In the genomic region with DNA sequence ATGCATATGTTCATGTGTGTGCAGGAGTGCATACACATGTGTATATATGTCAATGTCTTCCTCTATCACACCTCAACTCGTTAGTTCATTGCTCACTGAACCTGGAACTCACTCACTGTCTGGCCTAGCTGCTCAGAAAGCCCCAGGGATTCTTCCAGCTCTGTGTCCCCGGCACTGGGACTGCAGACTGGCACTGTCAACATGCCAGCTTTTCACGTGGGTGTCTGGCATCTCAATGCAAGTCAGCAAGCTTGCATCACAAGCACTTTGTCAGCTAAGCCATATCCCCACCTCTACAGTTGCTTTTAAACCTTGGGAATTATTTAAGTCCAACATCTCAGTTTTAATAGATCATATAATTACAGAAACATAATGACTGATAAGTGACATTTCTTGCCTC, we compare ENCODE assay signal across 30 mouse cellular contexts. TPM values are rescaled to one million over a fixed set of nuclear protein-coding genes. Genes with fewer than 3 reads are reported as not detected.
DNase-seq lines count a peak whose midpoint lies in the region.
"Had no signal": no experiment of that assay in that cellular context is flagged by ENCODE, and none has a peak within 500 bp of the region (broad histone marks: within the 10 kb centered on the region; RNA-seq: fewer than 3 reads in every experiment).

No protein-coding gene starts in this region.

- peak; percentile 32 to 42 for DNase-seq in cerebellum, postnatal 14 days
- no peak for DNase-seq in cerebellum, adult 11-12 months
- DNase-seq in layer of hippocampus, adult 18-20 months (ENCODE audit: low spot score in 2 of 2) = peak; percentile 46 to 75
- DNase-seq in layer of hippocampus, postnatal 25 days (ENCODE audit: extremely low spot score in 1 of 2, low spot score in 1 of 2) = no peak
- DNase-seq in layer of hippocampus, adult 8-10 months (ENCODE audit: low spot score in 2 of 2) = peak; percentile 29 to 32
- DNase-seq in limb, embryonic 10.5 days (ENCODE audit: low spot score) = peak; percentile 18
- no peak for DNase-seq in thymus, adult 18-20 months
- DNase-seq: cerebellum, adult 9-11 months; gastrocnemius, postnatal 10 days; kidney, adult 8-10 months; kidney, postnatal 10 days; lung, adult 18-20 months; lung, postnatal 10 days; thymus, postnatal 14 days had no signal

- WGBS in limb, embryonic 10.5 days = 79% methylated on average over 3 of the region's 3 CpGs

- H3K9me3 ChIP-seq in limb, embryonic 10.5 days (replicated peaks) = no peaks in the 10 kb centered on the region
- H3K9me3 ChIP-seq: hindbrain, embryonic 10.5 days; intestine, embryonic 15.5 days; limb, embryonic 12.5 days; midbrain, embryonic 10.5 days; neural tube, embryonic 13.5 days had no signal

- no peak overlapping the region for H3K27ac ChIP-seq in limb, embryonic 10.5 days
- H3K27ac ChIP-seq: hindbrain, embryonic 10.5 days; intestine, embryonic 15.5 days; layer of hippocampus, adult 2 months; limb, embryonic 12.5 days; midbrain, embryonic 10.5 days; neural tube, embryonic 13.5 days; stomach, postnatal 0 days had no signal

- H3K4me1 ChIP-seq in limb, embryonic 10.5 days = peaks cover 10% of the 10 kb centered on the region
- H3K4me1 ChIP-seq: hindbrain, embryonic 10.5 days; intestine, embryonic 15.5 days; midbrain, embryonic 10.5 days had no signal

- no peaks in the 10 kb centered on the region for H3K27me3 ChIP-seq in limb, embryonic 10.5 days (ENCODE audit: low read depth, poor library complexity, severe bottlenecking)
- H3K27me3 ChIP-seq: intestine, embryonic 15.5 days; limb, embryonic 12.5 days; neural tube, embryonic 13.5 days had no signal

- no peaks in the 10 kb centered on the region for H3K36me3 ChIP-seq in limb, embryonic 10.5 days
- H3K36me3 ChIP-seq: hindbrain, embryonic 10.5 days; intestine, embryonic 15.5 days; limb, embryonic 12.5 days; midbrain, embryonic 10.5 days; neural tube, embryonic 13.5 days had no signal

- no peak overlapping the region for H3K4me3 ChIP-seq in limb, embryonic 10.5 days
- H3K4me3 ChIP-seq: hindbrain, embryonic 10.5 days; intestine, embryonic 15.5 days; layer of hippocampus, adult 2 months; limb, embryonic 12.5 days; midbrain, embryonic 10.5 days; myocyte; neural tube, embryonic 13.5 days had no signal

RNA-seq across cellular contexts. Expression of gene Kctd12, which starts 8.3 kb away (rescaled TPM):
- 100 to 1,000 TPM; 121 to 126 TPM for total RNA-seq in layer of hippocampus, adult 18-20 months (2021)
- 100 to 1,000 TPM; 115 to 119 TPM for total RNA-seq in layer of hippocampus, postnatal 25 days (2021)
- total RNA-seq in layer of hippocampus, adult 8-10 months (2022) = 100 to 1,000 TPM; 107 to 114 (median 111) TPM
- 5.3 and 8.2 TPM in 2 replicates for polyA plus RNA-seq in limb, embryonic 10.5 days (2016; fragmentation: Nextera tagmentation; extraction: Ambion mirVana)
- total RNA-seq: MEL had no signal
- polyA plus RNA-seq: myocyte had no signal

RNA-seq across cellular contexts. Expression of gene Acod1, which starts 56.0 kb away (rescaled TPM):
- not detected for total RNA-seq in layer of hippocampus, adult 18-20 months (2021)
- total RNA-seq in layer of hippocampus, postnatal 25 days (2021) = under 1 TPM in 1 of 2 experiments, not detected in 1; 0.10 TPM
- total RNA-seq in layer of hippocampus, adult 8-10 months (2022) = not detected
- not detected in 2 replicates for polyA plus RNA-seq in limb, embryonic 10.5 days (2016; fragmentation: Nextera tagmentation; extraction: Ambion mirVana)
- total RNA-seq: gastrocnemius, postnatal 10 days; layer of hippocampus, adult 2 months; MEL had no signal
- polyA plus RNA-seq: C2C12; embryonic facial prominence, embryonic 11.5 days; forebrain, embryonic 11.5 days; heart, embryonic 11.5 days; heart, postnatal 0 days; hindbrain, embryonic 10.5 days; hindbrain, embryonic 16.5 days; limb, embryonic 12.5 days; midbrain, embryonic 10.5 days; midbrain, embryonic 16.5 days; myocyte; neural tube, embryonic 13.5 days; stomach, postnatal 0 days had no signal

Comparison
In these comparisons a context has a peak if more than half of its experiments do, and no peak if none do; other contexts are left out.
1. DNase-seq: peak in cerebellum, postnatal 14 days (2 of 2), layer of hippocampus, adult 18-20 months (2 of 2), layer of hippocampus, adult 8-10 months (2 of 2) and limb, embryonic 10.5 days (single experiment); none in cerebellum, adult 11-12 months (single experiment), layer of hippocampus, postnatal 25 days (0 of 2) and thymus, adult 18-20 months (0 of 2).